Mouse (Mus musculus) layer of hippocampus, adult 18-20 months (tissue): ENCODE results near the gene Nr6a1. TPM values are rescaled to one million over a fixed set of nuclear protein-coding genes. Genes with fewer than 3 reads are reported as not detected.

Experiments
- DNase-seq, 2 experiments: peaks; one replicate each; pipeline ENCODE4 v3.0.0; 2022; ENCODE audit warnings: low spot score in 2 of 2
- total RNA-seq, 2 experiments: library from RNA; stranded (reverse); gene quantifications; 2 replicates each; pipeline ENCODE4 v1.2.3; 2021

Nr6a1 gene
- total RNA-seq, 2 experiments from 2014 or later: 7.2 to 8.5 TPM

DNA sequence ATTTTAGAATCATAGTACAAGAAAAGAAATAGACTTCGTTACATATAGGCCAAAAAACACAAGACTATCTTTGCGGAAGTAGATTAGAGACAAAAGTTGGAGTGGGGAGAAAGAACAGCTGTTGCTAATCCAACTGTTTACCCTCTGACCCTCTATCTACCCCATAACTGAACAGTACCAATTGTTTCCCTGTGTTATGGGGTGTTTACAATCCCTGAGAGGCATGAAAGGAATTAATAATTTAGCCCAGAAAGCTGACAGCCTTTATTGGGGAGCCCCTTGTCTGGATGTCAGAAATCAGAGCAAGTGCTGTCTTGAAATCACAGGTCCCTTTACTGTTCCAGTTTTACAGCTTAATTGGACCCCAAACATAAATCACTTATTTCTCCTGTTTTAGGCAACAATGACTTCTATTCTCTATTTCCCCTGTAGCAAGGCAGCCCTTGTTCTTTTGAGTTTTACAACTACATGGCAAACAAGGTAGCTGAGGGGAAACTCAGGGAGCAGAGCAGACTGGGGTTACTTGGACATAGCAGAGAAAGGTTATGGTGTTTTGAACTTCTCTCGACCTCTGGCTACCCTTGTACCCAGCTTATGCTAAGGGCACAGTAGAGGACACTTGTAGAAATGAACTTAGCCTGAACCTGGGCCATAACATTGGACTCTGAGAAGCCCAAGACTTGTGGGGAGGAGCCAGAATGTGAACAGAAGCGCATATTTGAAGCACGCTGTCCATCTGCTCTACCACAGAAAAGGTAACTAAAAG, 46.4 kb downstream of the Nr6a1 start:
- DNase-seq: no peak

DNA sequence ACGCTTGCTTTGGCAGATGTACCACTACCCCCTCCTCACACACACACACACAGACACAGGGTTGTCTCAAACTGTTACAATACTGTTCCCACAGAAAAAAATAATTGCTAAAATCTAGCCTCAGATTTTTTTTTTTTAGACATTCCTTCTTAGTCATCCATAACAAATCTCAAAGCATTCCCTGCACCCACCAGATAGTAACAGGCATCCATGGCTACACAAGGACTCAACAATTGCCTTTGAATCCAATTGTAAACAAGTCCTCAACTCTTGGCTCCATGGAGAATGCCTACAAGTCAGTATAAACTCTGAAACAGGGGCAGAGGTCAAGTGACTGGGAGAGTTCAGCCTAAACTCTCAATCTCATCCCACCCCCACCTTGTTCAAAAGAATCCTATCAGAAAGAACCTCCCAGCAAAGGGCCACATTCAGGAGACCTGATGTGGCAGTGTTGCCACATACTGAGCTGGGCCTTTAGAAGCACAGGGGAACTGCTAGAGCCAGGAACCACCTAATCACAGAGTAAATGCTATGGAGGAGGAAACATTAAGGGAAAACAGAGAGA, 52.9 kb downstream of the Nr6a1 start:
- no peak for DNase-seq

- peak in 1 of 2 experiments; percentile 14 for DNase-seq
Measured at GRCm38 (mm10) chr2:38872730-38873129, 54.8 kb downstream of the Nr6a1 start.

- DNase-seq: no peak
Measured at GRCm38 (mm10) chr2:38866711-38867110, 60.8 kb downstream of the Nr6a1 start.

DNA sequence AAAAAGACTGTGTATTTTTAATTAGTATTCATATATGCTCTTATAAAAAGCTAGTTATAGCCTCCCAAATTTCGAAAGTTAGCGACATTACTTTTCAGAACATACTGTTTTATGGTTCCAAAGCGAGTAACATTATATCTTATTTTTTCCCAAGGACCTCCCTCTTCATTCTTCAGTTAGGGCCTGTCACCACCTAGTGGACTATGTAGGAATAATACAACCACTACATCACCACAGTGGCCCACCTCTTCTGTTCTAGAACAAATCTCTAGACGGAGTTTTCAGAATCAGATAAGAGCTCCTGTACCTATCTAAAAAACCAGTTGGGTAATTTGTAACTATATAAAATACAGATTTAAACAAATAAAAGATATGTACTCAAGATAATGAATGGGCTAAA, 63.5 kb downstream of the Nr6a1 start:
- peak in 1 of 2 experiments; percentile 61 for DNase-seq

- no peak for DNase-seq
Measured at GRCm38 (mm10) chr2:38851797-38852196, 75.7 kb downstream of the Nr6a1 start.

- DNase-seq: no peak
Measured at GRCm38 (mm10) chr2:38846319-38846718, 81.2 kb downstream of the Nr6a1 start.

DNA sequence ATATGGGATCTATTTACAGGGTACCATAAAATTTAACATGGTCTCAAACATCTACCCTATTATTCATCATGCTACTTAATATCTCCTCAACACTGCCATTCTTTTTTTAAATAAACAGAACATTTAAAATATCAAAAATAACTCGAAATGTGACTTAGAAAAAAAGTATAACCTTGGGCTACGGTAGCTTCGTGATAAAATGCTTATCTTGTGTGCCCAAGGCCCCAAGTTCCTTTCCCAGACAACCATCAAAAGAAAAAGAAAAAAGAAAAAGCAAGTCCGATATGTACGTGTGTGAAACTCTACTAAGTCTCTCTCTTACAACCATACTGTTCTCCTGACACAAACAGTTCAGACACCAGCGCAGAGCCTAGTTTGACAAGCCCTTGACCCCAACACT, 92.0 kb downstream of the Nr6a1 start:
- DNase-seq: no peak

DNA sequence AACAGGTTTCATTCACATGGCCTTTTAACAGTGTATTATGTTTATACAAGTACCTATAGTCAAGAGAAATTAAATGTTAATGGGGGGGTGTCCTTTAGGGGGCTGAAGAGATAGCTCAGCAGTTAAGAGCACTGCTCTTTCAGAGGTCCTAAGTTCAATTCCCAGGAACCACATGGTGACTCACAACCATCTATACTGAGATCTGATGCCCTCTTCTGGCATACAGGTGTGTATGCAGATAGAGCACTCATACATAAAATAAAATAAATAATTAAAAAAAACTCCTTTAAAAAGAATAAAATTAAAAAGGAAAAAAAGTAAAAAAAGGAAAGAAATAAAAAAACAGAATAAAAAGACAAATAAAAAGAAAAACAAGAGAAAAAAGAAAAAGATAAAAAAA, 95.5 kb downstream of the Nr6a1 start:
- DNase-seq: no peak

- DNase-seq: no peak
Measured at GRCm38 (mm10) chr2:38829521-38829920, 98.0 kb downstream of the Nr6a1 start.

GRCm38 (mm10) chr2:38827801-38828306, 99.6 kb downstream of the Nr6a1 start:
- DNase-seq: no peak

GRCm38 (mm10) chr2:38826189-38826588, 101.3 kb downstream of the Nr6a1 start:
- DNase-seq: peak in 1 of 2 experiments; percentile 28

- peak in 1 of 2 experiments; percentile 49 for DNase-seq
Measured at GRCm38 (mm10) chr2:38824791-38825768, 102.4 kb downstream of the Nr6a1 start.

GRCm38 (mm10) chr2:38823912-38824583, 103.4 kb downstream of the Nr6a1 start:
- DNase-seq: peak in 1 of 2 experiments; percentile 34

DNA sequence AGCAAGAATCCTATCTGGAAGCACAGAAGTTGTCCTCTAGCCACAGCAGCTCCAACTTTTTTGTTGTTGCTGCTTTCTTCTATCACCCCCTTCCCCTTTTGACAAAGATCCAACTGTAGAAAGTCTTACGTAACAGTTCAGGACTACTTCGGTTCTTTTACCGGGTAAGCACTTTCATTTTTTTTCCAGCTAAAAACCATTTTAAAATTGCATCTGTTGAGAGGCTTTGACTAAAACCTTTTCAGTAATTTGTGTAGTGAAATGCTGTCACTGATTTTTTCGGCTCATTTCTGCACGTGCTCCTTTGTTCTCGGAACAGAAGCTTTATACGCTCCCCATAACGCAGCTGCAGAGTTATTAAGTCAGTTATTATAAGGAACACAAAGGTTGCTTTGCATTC, 104.1 kb downstream of the Nr6a1 start:
- peak in 1 of 2 experiments; percentile 14 for DNase-seq

DNA sequence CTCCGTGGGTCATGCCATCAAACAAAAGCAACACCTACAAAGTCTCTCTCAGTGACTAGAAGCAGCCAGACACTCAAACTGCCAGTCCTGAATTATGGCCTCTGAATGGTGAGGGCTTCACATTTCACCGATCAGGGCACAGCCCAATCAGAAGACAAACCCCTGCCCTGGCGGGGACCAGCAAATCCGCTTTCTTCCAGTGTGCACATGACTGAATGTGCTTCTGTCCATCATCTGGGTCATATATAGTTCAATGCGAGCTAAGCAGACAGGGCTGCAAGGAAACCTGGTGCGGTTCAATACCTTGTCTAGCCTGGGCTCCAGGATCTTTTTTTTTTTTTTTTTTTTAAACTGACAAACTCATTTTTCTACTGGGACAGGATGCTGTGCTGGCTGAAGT, 104.5 kb downstream of the Nr6a1 start:
- peak in 1 of 2 experiments; percentile 38 for DNase-seq

DNA sequence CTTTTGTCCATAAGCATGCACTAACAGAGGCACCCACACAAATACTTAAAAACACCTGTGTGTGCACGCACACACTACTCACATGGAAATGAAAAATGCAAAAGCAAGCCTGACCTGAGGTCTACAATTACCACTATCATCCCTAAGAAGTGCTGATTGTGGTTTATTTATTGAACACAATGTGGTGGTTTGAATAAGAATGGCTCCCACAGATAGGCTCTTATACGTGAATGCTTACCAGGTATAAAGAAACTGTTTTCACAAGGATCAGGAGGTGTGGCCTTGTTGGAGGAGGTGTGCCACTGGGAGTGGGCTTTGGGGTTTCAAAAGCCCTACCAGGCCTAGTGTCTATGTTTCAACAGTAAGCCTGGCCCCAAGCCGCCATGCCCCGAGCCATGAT, 110.0 kb downstream of the Nr6a1 start:
- DNase-seq: no peak

DNA sequence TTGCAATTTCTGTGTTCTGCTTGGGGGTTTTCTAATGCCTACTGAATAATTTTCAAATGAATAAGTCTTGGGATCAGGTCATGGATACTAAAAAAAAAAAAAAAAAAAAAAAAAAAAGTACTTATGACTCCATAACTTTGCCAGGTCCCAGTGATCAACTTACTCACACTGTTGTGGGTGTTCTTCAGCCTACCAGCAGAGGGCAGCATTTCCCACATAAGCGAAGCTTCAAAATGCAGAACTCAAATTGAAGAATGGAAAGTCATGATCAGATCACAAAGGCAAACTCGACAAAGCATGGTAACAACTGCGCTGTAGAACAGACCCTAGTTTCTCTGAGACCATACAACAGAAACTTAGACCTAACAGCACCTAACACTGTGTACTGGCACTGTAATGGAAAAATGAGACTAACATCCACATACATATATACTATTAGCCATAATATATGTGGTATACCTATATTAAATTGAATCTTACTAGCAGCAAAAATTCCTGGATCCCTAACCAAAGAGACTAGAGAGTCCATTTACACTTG, 130.3 kb downstream of the Nr6a1 start:
- DNase-seq: peak; percentile 38 to 82

DNA sequence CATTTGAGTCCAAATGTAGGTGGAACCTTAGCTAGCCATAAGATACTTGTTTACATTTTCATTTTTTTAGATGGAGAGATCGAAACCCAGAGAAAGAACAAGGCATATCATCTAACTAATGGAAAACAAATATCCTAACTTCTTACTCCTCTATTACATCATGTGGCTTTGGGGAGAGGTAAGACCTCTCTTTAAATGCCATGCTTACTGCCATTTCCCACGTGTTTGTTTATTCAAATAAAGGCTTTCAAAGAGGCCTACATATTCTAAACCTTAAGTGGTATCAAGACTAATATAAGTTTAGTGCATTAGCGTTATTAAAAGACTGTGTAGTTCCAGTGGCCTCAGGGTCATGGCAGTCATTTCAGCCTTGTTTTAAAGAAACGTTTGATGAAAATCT, 140.2 kb downstream of the Nr6a1 start:
- no peak for DNase-seq

DNA sequence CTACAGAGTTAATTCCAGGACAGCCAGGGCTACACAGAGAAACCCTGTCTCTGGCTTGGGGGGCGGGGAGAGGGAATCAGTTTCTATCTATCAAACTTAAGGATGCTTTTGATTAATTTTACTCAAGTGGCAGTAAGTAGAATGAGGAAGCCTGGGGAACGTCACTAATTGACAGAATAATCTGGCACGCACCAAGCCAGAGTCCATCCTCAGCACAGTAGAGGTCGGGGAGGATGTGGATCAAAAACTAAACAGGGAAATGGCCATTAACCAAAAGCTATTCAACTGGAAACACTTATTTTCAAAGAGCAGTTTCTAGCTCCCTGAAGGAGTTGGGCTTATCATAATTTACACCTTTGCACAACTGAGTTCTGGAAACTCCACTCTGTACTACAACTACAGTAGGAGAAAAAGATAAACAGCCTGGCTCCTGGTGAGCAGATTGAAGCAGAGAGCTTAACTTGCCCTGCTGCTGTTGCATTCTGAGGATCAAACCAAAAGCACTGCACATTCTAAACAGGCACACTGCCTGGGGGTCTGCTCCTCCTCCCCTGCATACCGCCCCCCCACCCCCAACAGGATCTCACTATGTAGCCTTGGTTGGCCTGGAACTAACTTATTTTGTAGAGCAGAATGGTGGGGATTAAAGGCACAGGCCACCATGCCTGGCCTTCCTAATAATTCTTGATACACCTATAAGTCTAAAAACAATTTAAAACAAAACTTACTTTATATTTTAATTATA, 141.1 kb downstream of the Nr6a1 start:
- no peak for DNase-seq
